Comparison of ENCODE assay signal across 20 mouse cellular contexts in the genomic region with DNA sequence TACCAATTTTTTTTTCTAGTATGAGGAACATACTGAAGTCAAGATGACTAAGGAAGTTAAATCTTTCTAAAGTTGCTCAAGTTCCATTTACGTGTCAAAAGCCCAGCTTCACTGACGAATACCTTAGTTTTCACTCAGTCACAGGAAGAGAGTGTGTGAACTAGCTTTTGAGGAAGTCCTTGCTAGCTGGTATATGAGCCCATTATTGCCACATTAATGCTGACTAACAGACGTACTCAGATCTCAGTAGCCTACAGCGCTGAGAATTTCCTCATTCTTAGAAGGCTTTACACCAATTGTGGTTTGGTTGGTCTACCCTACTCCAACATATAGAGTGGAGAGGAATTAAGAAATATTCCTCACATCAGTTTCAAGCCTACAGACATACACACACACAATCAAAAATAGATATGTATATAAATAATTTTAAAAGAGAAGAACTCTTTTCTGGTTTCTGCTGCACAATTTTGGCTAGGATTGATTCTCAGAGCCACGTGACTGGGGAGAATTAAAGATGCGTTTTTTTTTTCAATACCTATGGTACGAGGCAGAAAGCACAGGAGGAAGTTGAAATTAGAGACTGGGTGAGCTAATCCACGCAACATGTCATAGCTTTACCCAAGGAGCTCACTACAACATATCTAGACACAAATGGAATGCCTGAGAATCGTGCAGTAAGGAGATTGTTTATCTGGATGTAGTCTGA. TPM values are rescaled to one million over a fixed set of nuclear protein-coding genes. Genes with fewer than 3 reads are reported as not detected.
DNase-seq lines count a peak whose midpoint lies in the region; ATAC-seq and TF ChIP-seq lines count a peak whose summit lies in the region.
"Had no signal": no experiment of that assay in that cellular context is flagged by ENCODE, and none has a peak within 500 bp of the region (broad histone marks: within the 10 kb centered on the region; RNA-seq: fewer than 3 reads in every experiment).

No protein-coding gene starts in this region.

- H3K9ac ChIP-seq in midbrain, embryonic 16.5 days (ENCODE audit: low read depth, low read length): no peak overlapping the region
- H3K9ac ChIP-seq: forebrain, postnatal 0 days; lung, embryonic 15.5 days; midbrain, embryonic 13.5 days; neural tube, embryonic 13.5 days had no signal

- no peak overlapping the region for H3ac ChIP-seq in C2C12 (ENCODE audit: control insufficient read depth, insufficient read length, low read depth)

- no peak for ATAC-seq in midbrain, embryonic 16.5 days
- ATAC-seq: forebrain, postnatal 0 days; hindbrain, postnatal 0 days; midbrain, embryonic 13.5 days had no signal

- DNase-seq in 3T3-L1 (ENCODE audit: low read depth, low spot score): peak; percentile 78
- peak; percentile 37 for DNase-seq in gonadal fat pad, adult 2 months (ENCODE audit: low read depth)
- DNase-seq in lung, postnatal 36 days: peak; percentile 49
- DNase-seq in kidney, adult 9 months: no peak
- DNase-seq in frontal cortex, adult 2 months (ENCODE audit: extremely low spot score in 1 of 2, low spot score in 1 of 2): no peak
- no peak for DNase-seq in embryo, embryonic 9.5 days (ENCODE audit: extremely low spot score)
- DNase-seq: adrenal gland, postnatal 10 days; cerebellum, postnatal 10 days; forebrain, postnatal 0 days; gastrocnemius, postnatal 25 days; kidney, adult 2 months; kidney, postnatal 4 days; thymus, postnatal 14 days had no signal

- no peak overlapping the region for H3K4me2 ChIP-seq in midbrain, embryonic 16.5 days (ENCODE audit: low read length)
- H3K4me2 ChIP-seq: heart, embryonic 11.5 days; lung, embryonic 15.5 days; midbrain, embryonic 13.5 days; neural tube, embryonic 13.5 days had no signal

- no peaks in the 10 kb centered on the region for H3K36me3 ChIP-seq in C2C12 (ENCODE audit: control insufficient read depth, insufficient read depth)
- no peaks in the 10 kb centered on the region for H3K36me3 ChIP-seq in midbrain, embryonic 16.5 days (ENCODE audit: control insufficient read depth, insufficient read depth, low read length)
- H3K36me3 ChIP-seq: lung, embryonic 15.5 days; midbrain, embryonic 13.5 days; neural tube, embryonic 13.5 days had no signal

- no peaks in the 10 kb centered on the region for H3K9me3 ChIP-seq in midbrain, embryonic 16.5 days (replicated peaks; ENCODE audit: control insufficient read depth, low read length, poor library complexity, severe bottlenecking)
- H3K9me3 ChIP-seq: lung, embryonic 15.5 days; midbrain, embryonic 13.5 days; neural tube, embryonic 13.5 days had no signal

- no peak for TF ChIP-seq CTCF in C2C12 (IDR thresholded peaks at IDR 0.05; ENCODE audit: control insufficient read depth, insufficient read depth, insufficient read length)

- H3K4me1 ChIP-seq in midbrain, embryonic 16.5 days (ENCODE audit: control insufficient read depth, insufficient read depth, low read length): no peaks in the 10 kb centered on the region
- H3K4me1 ChIP-seq: lung, embryonic 15.5 days; midbrain, embryonic 13.5 days; neural tube, embryonic 13.5 days had no signal

- H3K27ac ChIP-seq in midbrain, embryonic 16.5 days (ENCODE audit: low read length): no peak overlapping the region
- H3K27ac ChIP-seq: hindbrain, postnatal 0 days; lung, embryonic 15.5 days; midbrain, embryonic 13.5 days; neural tube, embryonic 13.5 days had no signal

- H3K27me3 ChIP-seq in C2C12 (ENCODE audit: control insufficient read depth, insufficient read depth, insufficient read length): no peaks in the 10 kb centered on the region
- H3K27me3 ChIP-seq in midbrain, embryonic 16.5 days (ENCODE audit: control insufficient read depth, insufficient read depth, low read depth, low read length): no peaks in the 10 kb centered on the region
- H3K27me3 ChIP-seq: lung, embryonic 15.5 days; midbrain, embryonic 13.5 days; neural tube, embryonic 13.5 days had no signal

- no peaks in the 10 kb centered on the region for H3K79me3 ChIP-seq in C2C12 (ENCODE audit: low read depth)

- 88% methylated on average over 9 of the region's 9 CpGs for WGBS in midbrain, embryonic 16.5 days

- H3K79me2 ChIP-seq in C2C12 (ENCODE audit: control insufficient read depth, insufficient read depth): no peaks in the 10 kb centered on the region

- no peak overlapping the region for H3K4me3 ChIP-seq in C2C12 (ENCODE audit: insufficient read depth, poor library complexity, severe bottlenecking)
- no peak overlapping the region for H3K4me3 ChIP-seq in midbrain, embryonic 16.5 days (ENCODE audit: low read depth, low read length)
- H3K4me3 ChIP-seq: lung, embryonic 15.5 days; midbrain, embryonic 13.5 days; neural tube, embryonic 13.5 days had no signal

TF ChIP-seq in C2C12, 6 proteins besides CTCF, POLR2A, EP300 and RAD21:
- TF ChIP-seq USF1 (IDR thresholded peaks at IDR 0.05; ENCODE audit: low read depth) (peak; percentile 45), CEBPB (IDR thresholded peaks at IDR 0.05; ENCODE audit: low read depth) (peak; percentile 78), MYOG (IDR thresholded peaks at IDR 0.05; ENCODE audit: control insufficient read depth, extremely low read depth, insufficient read length) (no peak)

RNA-seq across cellular contexts. Expression of gene Met, which starts 53.7 kb away (rescaled TPM):
- polyA plus RNA-seq in C2C12 (2012; fragmentation: generic; extraction: Trizol): 10.2 TPM
- 10.2 and 11.2 TPM in 2 replicates for polyA plus RNA-seq in gonadal fat pad, adult 2 months (2012; rRNA removed)
- polyA plus RNA-seq in frontal cortex, adult 2 months (2012; rRNA removed): 3.4 and 3.5 TPM in 2 replicates
- 0.94 and 1.4 TPM in 2 replicates for polyA plus RNA-seq in midbrain, embryonic 16.5 days (2015; fragmentation: Nextera tagmentation; extraction: Ambion mirVana)

Comparison
In these comparisons a context has a peak if more than half of its experiments do, and no peak if none do; other contexts are left out.
1. DNase-seq: peak in 3T3-L1 (single experiment), gonadal fat pad, adult 2 months (single experiment) and lung, postnatal 36 days (single experiment); none in kidney, adult 9 months (single experiment), frontal cortex, adult 2 months (0 of 2) and embryo, embryonic 9.5 days (single experiment).